Mouse (Mus musculus): Measurements from ENCODE around the gene Enoph1. TPM values are rescaled to one million over a fixed set of nuclear protein-coding genes. Genes with fewer than 3 reads are reported as not detected.

Enoph1 gene
- polyA plus RNA-seq, 1 experiment from 2014 or later: 49.9 TPM

DNA sequence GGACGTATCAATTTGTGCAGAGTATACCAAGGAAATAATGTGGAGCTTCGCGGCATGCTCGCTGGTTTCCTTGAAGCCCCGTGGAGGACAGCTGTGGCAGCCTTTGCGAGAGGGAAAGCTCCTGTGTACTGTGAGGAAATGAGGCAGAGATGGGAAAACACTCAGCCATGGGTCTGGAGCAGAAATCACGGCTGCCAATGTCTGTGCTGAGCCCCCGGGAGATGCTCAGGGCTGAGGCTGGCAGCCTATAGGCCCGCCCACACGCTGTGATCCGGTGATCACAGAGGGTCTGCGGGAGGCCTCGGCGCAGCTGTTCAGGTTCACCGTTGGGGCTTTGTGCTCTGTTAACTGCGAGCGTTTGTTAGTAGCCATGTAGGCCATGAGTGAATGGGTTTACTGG, 51.8 kb downstream of the Enoph1 start:
- ATAC-seq (ENCODE audit: low read depth): peak; percentile 87
- peak overlapping the region; percentile 26 for H3K4me2 ChIP-seq (ENCODE audit: low read depth, low read length)
- no peak overlapping the region; the same call in 1 of the 2 replicates for H3K9ac ChIP-seq (replicated peaks; ENCODE audit: low read depth, low read length)
- WGBS: 6% methylated on average over 17 of the region's 17 CpGs
- H3K36me3 ChIP-seq (ENCODE audit: control insufficient read depth, insufficient read depth, low read length): no peaks in the 10 kb centered on the region
- no peaks in the 10 kb centered on the region for H3K27me3 ChIP-seq (ENCODE audit: control insufficient read depth, insufficient read depth, low read length)
- H3K4me1 ChIP-seq (ENCODE audit: control insufficient read depth, insufficient read depth, low read length): peaks cover 17% of the 10 kb centered on the region
- H3K27ac ChIP-seq (ENCODE audit: low read depth, low read length): peak overlapping the region; percentile 86
- H3K9me3 ChIP-seq (ENCODE audit: control insufficient read depth, low read length): no peaks in the 10 kb centered on the region
- H3K4me3 ChIP-seq (ENCODE audit: low read depth, low read length): no peak overlapping the region

GRCm38 (mm10) chr5:100096955-100097354, 57.2 kb downstream of the Enoph1 start:
- no peak overlapping the region for H3K27ac ChIP-seq (ENCODE audit: low read depth, low read length)
- H3K4me2 ChIP-seq (ENCODE audit: low read depth, low read length): no peak overlapping the region
- no peaks in the 10 kb centered on the region for H3K36me3 ChIP-seq (ENCODE audit: control insufficient read depth, insufficient read depth, low read length)
- H3K9me3 ChIP-seq (ENCODE audit: control insufficient read depth, low read length): no peaks in the 10 kb centered on the region
- H3K9ac ChIP-seq (replicated peaks; ENCODE audit: low read depth, low read length): no peak overlapping the region
- 79% methylated on average over 5 of the region's 5 CpGs for WGBS
- H3K4me3 ChIP-seq (ENCODE audit: low read depth, low read length): no peak overlapping the region
- no peak for ATAC-seq (ENCODE audit: low read depth)
- no peaks in the 10 kb centered on the region for H3K27me3 ChIP-seq (ENCODE audit: control insufficient read depth, insufficient read depth, low read length)
- H3K4me1 ChIP-seq (ENCODE audit: control insufficient read depth, insufficient read depth, low read length): peaks cover 3% of the 10 kb centered on the region; the same call in 1 of the 2 replicates

DNA sequence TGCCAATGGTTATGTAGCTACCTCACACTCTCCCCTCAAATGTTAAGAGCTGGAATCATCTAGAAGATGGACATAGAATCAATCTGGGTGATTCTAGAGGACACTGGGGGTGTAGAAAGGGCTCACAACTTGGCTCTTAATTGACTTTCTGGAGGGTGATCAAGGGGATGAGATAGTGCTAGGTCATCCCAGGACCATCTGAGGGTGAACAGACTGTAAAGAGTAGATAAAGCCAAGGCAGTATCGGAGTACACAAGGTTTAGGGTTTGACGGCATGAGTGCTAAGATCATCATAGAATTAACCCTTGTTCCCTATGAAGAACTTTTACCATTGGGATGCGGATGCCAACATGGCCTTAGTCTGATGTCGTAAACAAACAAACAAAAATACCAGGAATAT, 58.2 kb downstream of the Enoph1 start:
- Histone ChIP-seq H3K27me3 (ENCODE audit: control insufficient read depth, insufficient read depth, low read length) (no peaks in the 10 kb centered on the region), H3K4me3 (ENCODE audit: low read depth, low read length) (no peak overlapping the region), H3K36me3 (ENCODE audit: control insufficient read depth, insufficient read depth, low read length) (no peaks in the 10 kb centered on the region), H3K9ac (replicated peaks; ENCODE audit: low read depth, low read length) (no peak overlapping the region), H3K9me3 (ENCODE audit: control insufficient read depth, low read length) (no peaks in the 10 kb centered on the region), H3K27ac (ENCODE audit: low read depth, low read length) (no peak overlapping the region), H3K4me2 (ENCODE audit: low read depth, low read length) (no peak overlapping the region), H3K4me1 (ENCODE audit: control insufficient read depth, insufficient read depth, low read length) (no peaks in the 10 kb centered on the region)
- WGBS: 95% methylated on average over 4 of the region's 4 CpGs
- ATAC-seq (ENCODE audit: low read depth): no peak

GRCm38 (mm10) chr5:100102395-100102794, 62.6 kb downstream of the Enoph1 start:
- H3K27me3 ChIP-seq (ENCODE audit: control insufficient read depth, insufficient read depth, low read length): no peaks in the 10 kb centered on the region
- 95% methylated on average over 1 of the region's 1 CpGs for WGBS
- H3K4me1 ChIP-seq (ENCODE audit: control insufficient read depth, insufficient read depth, low read length): no peaks in the 10 kb centered on the region
- no peak overlapping the region for H3K9ac ChIP-seq (replicated peaks; ENCODE audit: low read depth, low read length)
- no peaks in the 10 kb centered on the region for H3K36me3 ChIP-seq (ENCODE audit: control insufficient read depth, insufficient read depth, low read length)
- no peak overlapping the region for H3K4me2 ChIP-seq (ENCODE audit: low read depth, low read length)
- no peaks in the 10 kb centered on the region for H3K9me3 ChIP-seq (ENCODE audit: control insufficient read depth, low read length)
- H3K4me3 ChIP-seq (ENCODE audit: low read depth, low read length): no peak overlapping the region
- H3K27ac ChIP-seq (ENCODE audit: low read depth, low read length): no peak overlapping the region
- ATAC-seq (ENCODE audit: low read depth): no peak

GRCm38 (mm10) chr5:100108866-100109265, 69.1 kb downstream of the Enoph1 start:
- no peaks in the 10 kb centered on the region for H3K9me3 ChIP-seq (ENCODE audit: control insufficient read depth, low read length)
- no peak overlapping the region for H3K27ac ChIP-seq (ENCODE audit: low read depth, low read length)
- H3K4me2 ChIP-seq (ENCODE audit: low read depth, low read length): no peak overlapping the region
- H3K36me3 ChIP-seq (ENCODE audit: control insufficient read depth, insufficient read depth, low read length): no peaks in the 10 kb centered on the region
- no peaks in the 10 kb centered on the region for H3K27me3 ChIP-seq (ENCODE audit: control insufficient read depth, insufficient read depth, low read length)
- no peak overlapping the region for H3K4me3 ChIP-seq (ENCODE audit: low read depth, low read length)
- WGBS: 61% methylated on average over 9 of the region's 9 CpGs
- H3K4me1 ChIP-seq (ENCODE audit: control insufficient read depth, insufficient read depth, low read length): peaks cover 8% of the 10 kb centered on the region; the same call in 1 of the 2 replicates
- peak; percentile 47; the same call in 1 of the 2 replicates for ATAC-seq (ENCODE audit: low read depth)
- H3K9ac ChIP-seq (replicated peaks; ENCODE audit: low read depth, low read length): no peak overlapping the region

- no peak for ATAC-seq (ENCODE audit: low read depth)
- 46% methylated on average over 7 of the region's 7 CpGs for WGBS
- no peak overlapping the region for H3K9ac ChIP-seq (replicated peaks; ENCODE audit: low read depth, low read length)
- H3K4me1 ChIP-seq (ENCODE audit: control insufficient read depth, insufficient read depth, low read length): peaks cover 8% of the 10 kb centered on the region; the same call in 1 of the 2 replicates
- H3K4me3 ChIP-seq (ENCODE audit: low read depth, low read length): no peak overlapping the region
- H3K36me3 ChIP-seq (ENCODE audit: control insufficient read depth, insufficient read depth, low read length): no peaks in the 10 kb centered on the region
- H3K27me3 ChIP-seq (ENCODE audit: control insufficient read depth, insufficient read depth, low read length): no peaks in the 10 kb centered on the region
- no peaks in the 10 kb centered on the region for H3K9me3 ChIP-seq (ENCODE audit: control insufficient read depth, low read length)
- no peak overlapping the region for H3K4me2 ChIP-seq (ENCODE audit: low read depth, low read length)
- no peak overlapping the region for H3K27ac ChIP-seq (ENCODE audit: low read depth, low read length)
Observed at GRCm38 (mm10) chr5:100109543-100110282, 69.9 kb downstream of the Enoph1 start.

DNA sequence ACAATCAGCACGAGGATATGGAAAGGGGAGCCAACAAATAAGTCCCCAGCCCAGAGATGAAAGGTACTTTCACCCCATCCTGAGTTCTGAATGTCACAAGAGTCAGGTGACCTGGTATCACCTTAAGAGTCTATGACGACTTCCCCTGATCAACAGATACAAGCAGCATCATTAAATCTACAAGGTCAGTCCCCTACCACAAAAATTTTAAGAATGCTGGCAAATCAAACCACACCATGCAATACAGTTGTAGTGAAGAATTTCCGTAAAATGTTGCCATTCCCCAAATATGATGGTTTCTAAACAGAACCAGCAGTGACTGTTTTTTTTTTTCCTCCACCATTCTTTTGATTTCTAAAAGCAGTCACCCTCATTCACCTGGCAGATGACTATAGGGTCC, 70.8 kb downstream of the Enoph1 start:
- H3K9me3 ChIP-seq (ENCODE audit: control insufficient read depth, low read length): no peaks in the 10 kb centered on the region
- H3K4me1 ChIP-seq (ENCODE audit: control insufficient read depth, insufficient read depth, low read length): peaks cover 8% of the 10 kb centered on the region; the same call in 1 of the 2 replicates
- WGBS: 83% methylated on average over 3 of the region's 3 CpGs
- ATAC-seq (ENCODE audit: low read depth): no peak
- H3K9ac ChIP-seq (replicated peaks; ENCODE audit: low read depth, low read length): no peak overlapping the region
- no peaks in the 10 kb centered on the region for H3K27me3 ChIP-seq (ENCODE audit: control insufficient read depth, insufficient read depth, low read length)
- no peak overlapping the region for H3K4me3 ChIP-seq (ENCODE audit: low read depth, low read length)
- no peaks in the 10 kb centered on the region for H3K36me3 ChIP-seq (ENCODE audit: control insufficient read depth, insufficient read depth, low read length)
- no peak overlapping the region for H3K4me2 ChIP-seq (ENCODE audit: low read depth, low read length)
- no peak overlapping the region for H3K27ac ChIP-seq (ENCODE audit: low read depth, low read length)

GRCm38 (mm10) chr5:100113403-100113802, 73.6 kb downstream of the Enoph1 start:
- Histone ChIP-seq H3K9ac (replicated peaks; ENCODE audit: low read depth, low read length) (no peak overlapping the region), H3K4me2 (ENCODE audit: low read depth, low read length) (no peak overlapping the region), H3K4me3 (ENCODE audit: low read depth, low read length) (no peak overlapping the region), H3K9me3 (ENCODE audit: control insufficient read depth, low read length) (no peaks in the 10 kb centered on the region), H3K36me3 (ENCODE audit: control insufficient read depth, insufficient read depth, low read length) (no peaks in the 10 kb centered on the region), H3K27me3 (ENCODE audit: control insufficient read depth, insufficient read depth, low read length) (no peaks in the 10 kb centered on the region), H3K27ac (ENCODE audit: low read depth, low read length) (no peak overlapping the region), H3K4me1 (ENCODE audit: control insufficient read depth, insufficient read depth, low read length) (peaks cover 8% of the 10 kb centered on the region; the same call in 1 of the 2 replicates)
- no peak for ATAC-seq (ENCODE audit: low read depth)
- 26% methylated on average over 5 of the region's 5 CpGs for WGBS

All from neural tube, embryonic 14.5 days (tissue).